Mouse (Mus musculus) ES-CJ7 (cell line): ENCODE measurements around the gene Slc35f2.

Experiments
- DNase-seq: peaks from one replicate; pipeline ENCODE4 v3.0.0; 2011; ENCODE audit warnings: low read depth, low spot score

Slc35f2 gene

DNA sequence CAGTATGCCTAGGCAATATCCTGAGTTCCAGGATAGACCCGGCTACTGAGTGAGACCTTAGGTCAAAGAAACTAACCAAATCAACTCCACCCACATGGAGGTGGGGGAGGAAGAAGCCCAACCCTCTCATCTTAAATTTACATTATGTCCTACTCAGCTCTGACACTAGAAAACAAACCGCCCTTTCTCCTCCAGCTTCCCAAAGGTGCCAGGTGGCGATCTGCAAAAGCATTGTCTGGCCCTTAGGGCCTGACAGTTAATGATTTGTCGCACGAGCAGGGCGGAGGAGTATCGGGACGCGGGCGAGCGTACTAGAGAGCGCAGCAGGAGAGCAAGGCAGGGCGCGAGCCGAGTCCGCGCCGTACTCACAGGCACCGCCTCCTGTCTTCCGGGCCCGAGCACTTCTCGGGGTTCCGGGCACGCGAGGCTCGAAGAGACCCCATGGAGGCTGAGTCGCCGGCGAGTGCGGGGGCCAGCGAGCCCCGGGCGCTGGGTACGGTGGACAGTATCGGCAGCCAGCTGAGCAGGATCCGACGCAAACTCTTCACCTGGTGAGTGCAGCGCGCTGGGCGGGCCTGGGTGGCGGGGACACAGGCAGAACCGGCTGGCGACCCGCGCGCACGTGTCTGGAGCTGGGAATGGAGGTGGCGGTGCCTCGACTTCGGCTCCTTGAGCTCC is at the start of gene Slc35f2:
Gene Slc35f2, plus strand, starts transcription at position 195 of the 678 bp plus-strand sequence.
- DNase-seq = peak; percentile 89

DNA sequence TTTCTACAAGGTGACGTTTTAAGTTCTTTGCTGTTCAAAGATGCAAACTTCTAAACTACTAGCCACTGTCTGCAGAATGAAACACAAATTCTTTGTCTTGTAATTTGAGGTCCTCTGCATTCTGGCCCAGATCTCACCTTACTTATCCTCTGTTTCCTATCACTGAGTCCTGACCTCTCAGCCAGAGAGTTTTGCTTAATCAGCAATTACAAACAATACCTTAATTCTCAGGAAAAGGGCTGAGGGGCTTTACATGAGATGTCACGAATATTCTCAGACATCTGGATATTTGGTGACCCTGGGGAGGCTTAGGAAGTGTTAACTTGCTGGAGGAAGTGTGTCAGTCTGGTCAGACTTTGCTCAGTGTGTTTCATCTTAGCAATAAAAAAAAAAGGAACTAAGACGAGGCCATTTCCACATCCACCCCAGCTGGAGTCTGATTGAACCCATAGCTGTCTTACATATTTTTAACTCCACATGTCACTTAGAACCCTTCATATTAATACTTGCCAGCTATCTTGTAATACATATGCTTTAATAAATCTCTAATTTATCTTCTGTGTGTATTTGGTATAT is 30.4 kb upstream of the Slc35f2 start:
- DNase-seq = no peak

DNA sequence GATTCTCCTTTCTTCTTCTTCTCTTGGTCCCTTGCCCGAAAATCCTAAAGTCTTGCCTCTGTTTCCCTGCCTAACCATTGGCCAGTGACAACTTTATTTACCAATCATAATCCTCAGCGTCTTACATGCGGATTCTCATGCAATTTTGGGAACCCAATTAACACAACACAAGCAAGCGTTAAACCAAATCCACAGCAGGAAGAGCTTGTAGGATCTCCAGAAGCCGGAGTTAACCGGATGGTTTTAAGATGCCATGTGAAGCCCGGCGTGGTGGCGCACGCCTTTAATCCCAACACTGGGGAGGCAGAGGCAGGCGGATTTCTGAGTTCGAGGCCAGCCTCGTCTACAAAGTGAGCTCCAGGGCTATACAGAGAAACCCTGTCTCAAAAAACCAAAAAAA is 20.9 kb upstream of the Slc35f2 start:
- DNase-seq = peak; percentile 51

DNA sequence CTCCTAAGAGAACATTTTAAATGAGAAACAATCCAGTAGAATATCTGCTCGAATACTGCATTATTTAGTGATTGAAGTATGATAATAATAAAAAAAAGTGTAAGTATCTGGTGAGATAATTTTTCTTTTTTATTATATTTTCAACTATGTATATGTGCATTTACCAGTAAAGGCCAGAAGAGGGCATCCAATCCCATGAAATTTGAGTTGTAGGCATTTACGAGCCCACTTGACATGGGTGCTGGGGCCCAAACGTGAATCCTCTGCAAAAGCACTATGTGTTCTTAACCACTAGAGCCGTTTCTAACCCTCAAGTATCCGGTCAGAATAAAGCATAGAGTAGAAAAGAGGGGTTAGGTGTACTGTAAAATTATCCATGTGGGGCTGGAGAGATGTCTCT is 20.4 kb upstream of the Slc35f2 start:
- DNase-seq = peak; percentile 64

DNA sequence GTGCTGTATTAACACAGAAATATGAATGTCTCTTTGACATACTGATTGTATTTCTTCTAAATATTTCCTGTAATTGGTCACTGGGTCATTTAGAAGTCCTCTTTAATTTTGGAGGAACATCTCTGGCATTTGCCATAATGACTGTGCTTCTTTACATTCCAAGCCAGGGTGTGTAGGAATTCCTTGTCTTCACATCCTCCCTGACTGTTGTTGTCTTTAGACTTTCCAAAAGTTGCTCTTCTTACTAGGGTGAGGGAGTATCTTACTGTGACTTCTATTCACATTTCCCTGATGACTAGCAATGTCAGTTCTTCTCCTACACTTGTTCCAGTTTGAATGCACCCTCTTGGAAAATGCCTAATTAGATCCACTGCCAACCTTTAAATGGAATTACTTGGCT is 16.5 kb upstream of the Slc35f2 start:
- peak; percentile 53 for DNase-seq

DNA sequence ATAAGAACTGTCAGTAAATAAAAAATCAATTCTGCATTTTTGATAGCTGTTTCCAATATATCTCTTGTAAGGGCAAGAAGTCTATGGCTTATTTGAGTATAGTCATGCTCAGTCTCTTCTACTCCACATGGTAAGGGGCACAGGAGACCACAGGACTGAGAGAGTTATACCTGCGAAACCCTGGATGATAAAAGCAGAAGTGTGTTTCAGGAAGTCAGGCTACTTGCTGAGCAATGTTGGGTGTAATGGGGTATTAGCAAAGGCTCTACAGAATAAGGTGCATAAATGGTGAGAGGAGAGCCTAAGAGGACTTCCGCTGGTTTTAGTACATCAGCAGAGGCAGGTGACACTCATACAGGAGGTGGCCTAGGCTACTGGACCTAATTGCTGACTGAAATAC is 13.2 kb upstream of the Slc35f2 start:
- no peak for DNase-seq

DNA sequence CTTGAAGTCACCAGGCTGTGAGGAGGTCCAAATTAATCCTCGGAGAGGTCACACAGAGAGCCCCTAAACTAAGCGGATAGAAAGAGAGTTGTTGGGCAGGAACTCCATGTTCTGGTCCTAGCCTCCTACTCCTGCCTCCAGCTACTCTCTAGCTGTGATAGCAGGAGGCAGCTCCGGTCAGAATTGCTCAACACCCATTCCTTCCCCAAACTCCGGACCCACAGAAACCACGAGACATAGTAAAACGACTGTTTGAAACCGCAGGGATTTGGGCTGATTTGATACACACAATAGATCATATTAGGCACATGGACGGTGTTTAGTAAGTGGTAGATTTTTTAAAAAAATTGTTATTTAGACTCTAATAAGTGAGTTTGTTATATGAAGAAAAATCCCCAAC is 6.6 kb upstream of the Slc35f2 start:
- no peak for DNase-seq

DNA sequence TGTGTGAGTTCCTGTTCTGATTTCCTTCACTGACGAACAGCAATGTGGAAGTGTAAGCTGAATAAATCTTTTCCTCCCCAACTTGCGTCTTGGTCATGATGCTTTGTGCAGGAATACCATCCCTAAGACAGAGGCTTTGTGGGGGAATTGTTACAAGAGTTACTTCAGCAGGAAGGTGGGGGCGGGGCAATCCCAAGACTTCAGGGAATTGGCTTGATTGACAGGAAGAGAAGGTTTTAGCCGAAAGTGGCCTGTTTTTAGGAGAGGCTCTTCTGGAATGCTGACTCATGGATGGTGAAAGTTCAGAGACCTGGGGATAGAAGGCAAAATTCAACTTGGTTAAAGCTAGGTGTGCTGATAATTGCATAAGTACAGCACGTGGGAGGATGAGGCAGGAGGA is 2.9 kb upstream of the Slc35f2 start:
- peak; percentile 62 for DNase-seq

DNA sequence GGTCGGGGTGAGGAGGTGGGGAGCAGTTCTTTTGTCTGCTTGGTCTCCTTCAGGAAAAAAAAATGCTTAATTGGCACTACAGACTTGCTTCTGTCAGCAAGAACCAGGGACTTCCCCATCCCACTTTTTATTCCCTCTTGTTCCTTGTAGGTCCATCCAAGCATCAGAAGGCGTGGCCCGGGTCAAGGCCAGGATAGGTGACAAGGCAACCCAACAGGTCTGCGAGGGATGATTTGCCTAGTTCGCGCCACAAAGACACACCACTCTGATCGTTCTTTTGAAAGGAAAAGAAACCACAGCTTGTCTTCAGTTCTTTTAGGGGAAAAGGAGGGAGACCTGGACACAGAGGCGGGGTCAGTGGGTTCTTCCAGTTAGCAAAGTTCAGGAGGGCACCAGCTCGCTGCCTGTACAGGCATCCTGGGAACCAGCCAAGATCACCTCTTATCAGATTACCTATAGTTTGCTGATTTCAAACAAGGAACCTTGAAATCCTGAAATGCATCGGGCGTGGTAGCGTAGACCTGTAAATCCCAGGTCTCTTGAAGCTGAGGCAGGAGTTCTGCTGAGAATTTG is 481 bp upstream of the Slc35f2 start:
- DNase-seq = peak; percentile 65

DNA sequence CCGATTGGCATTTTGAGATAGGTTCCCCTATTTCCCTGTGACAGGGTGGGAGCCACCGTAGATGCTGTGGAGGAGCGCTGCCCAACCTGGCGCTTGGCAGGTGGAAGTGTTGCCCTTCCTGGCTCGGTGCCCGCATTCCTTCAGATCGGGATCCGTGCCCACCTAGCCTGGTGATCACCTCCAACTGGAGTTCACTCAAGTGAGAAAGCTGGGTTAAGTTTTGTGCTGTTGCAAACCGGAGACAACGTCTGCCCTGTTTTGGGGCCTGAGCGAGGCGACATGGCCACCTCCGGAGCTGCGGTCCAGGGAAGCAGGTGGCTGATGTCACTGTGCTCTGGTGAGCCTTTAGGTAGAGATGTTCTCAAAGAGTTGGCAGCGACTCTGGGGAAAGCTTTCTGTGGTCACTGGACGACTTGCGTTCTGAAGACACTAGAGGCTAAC is 803 bp downstream of the Slc35f2 start:
- DNase-seq = no peak

DNA sequence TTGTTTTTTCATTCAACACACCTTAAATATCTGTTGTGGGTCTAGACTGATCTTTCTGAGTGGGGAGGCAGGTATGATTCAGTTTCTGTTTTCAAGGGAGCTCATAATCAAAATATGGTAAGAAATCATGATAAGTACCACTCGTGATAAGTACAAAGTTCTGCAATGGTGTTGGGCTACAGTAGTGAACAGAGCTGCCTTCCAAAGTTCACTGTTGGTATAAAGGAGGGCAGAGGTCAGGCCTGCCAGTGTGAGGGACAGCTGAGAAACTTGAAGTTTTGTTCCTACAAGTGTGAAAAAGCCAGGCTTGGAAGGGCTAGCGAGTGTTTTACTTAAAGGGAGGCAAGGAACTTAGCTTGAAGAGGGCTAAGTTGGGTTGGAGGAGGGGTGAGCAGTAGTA is 4.2 kb downstream of the Slc35f2 start:
- no peak for DNase-seq

DNA sequence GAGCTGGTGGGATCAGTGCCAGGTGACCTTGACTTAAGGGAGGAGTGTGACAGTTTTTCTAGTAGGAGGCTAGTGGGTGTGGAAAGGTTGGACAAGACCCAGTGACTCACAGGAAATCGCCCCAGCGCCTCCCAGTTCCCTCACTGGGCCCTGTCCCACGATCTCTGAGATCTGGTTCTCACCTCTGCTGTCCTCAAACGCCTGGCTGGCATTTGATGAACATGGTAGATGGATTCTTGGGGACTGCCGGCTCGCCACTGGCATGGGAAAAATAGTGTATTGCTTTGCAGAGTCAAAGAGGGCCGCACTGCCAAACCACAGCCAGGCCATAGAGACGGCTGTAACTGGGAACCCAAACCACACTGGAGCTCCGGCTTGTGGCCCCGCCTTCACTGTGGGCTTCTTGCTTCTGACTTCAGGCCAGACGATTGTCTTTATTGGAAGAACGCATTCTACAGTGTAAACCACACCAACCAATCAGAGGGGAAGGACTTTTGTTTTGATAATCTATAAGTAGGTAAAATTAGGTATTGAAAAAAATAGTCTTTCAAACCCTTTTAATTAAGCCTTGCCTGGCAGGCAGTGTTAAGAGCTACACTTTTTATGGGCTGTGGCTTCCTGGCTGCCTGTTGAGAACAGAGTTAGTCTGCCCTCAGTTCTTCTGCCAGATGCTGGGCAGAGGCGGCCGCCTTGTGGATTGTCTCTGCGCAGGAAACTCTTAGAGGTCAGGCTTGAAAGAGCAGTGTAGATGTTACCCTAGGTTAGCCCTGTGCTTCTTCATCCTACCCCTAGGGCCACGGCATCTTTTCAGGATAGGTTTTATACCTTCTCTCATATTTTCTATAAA is 15.4 kb downstream of the Slc35f2 start:
- peak; percentile 50 for DNase-seq

DNA sequence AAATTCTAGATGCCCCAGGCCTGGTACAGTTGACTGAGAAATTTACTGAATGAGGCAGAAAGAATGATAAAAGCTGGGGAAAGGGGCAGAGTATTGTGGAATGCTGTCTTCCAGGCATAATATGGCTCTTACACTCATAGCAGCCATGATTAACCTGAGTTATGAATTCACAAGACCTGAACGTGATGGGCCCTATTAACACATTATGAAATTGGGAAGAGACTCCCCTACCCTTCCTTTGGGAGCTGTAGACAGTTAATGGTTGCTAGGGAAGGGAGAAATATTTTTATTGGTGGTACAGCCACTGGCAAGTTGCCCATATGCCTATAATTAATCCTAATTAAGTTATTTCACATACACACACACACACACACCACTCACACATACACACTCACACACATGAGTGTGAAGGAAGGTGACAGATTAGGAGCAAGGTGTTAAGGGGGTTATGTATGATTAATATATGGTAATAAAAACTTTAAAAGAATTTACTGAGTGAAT is 22.5 kb downstream of the Slc35f2 start:
- DNase-seq = no peak

DNA sequence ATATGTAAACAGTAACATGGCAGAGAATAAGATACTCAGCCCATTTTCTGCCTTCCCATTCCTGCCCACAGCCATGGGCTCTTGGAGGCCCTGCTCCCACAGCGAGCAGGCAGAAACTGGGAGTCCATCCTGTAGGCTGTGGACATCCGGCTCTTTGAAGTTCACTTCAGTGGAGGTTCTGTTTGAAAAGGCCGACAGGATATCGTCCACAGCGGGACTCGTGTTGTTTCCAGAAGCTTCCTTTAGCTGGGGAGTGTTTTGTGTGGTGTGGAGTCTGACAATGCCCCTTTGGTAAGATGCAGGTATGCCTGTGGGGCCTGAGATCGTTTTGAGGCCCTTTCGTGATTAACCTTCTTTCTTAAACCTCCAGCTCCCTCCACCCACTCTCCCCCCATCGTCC is 23.2 kb downstream of the Slc35f2 start:
- DNase-seq = no peak

DNA sequence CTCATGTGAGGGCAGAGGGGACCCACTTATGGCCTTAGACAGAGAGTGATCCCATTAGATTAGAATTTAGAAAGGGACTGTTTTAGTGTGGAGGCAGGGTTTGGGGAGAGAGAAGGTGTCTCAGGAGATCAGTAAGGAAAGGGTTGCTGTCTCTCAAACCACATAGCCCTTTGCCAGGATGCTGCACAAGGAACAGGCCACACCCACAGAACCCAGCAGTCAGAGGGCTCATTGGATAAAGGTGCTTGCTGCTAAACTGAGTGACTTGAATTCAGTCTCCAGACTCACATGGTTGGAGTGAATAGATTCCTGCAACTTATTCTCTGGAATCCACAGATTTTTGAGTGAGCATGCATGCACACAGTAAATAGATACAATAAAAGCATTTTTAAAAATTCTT is 24.0 kb downstream of the Slc35f2 start:
- DNase-seq = peak; percentile 58

DNA sequence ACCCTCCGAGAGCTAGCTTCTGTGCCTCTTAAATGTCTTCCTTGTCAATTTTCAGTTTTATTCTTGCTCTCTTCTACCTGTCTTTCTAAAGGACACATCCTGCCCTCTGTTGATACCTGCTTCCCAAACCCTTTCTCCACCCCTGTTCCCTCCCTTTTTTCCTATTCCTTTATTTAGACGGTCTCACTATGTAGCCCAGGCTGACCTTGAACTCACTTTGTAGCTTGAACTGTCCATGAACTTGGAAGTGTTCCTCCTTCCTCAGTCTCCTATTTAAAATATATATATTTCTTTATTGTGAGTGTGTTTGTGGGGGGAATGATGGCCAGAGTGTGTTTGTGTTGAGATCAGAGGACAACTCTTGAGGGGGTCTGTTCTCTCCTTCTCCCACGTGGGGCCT is 25.0 kb downstream of the Slc35f2 start:
- peak; percentile 80 for DNase-seq

DNA sequence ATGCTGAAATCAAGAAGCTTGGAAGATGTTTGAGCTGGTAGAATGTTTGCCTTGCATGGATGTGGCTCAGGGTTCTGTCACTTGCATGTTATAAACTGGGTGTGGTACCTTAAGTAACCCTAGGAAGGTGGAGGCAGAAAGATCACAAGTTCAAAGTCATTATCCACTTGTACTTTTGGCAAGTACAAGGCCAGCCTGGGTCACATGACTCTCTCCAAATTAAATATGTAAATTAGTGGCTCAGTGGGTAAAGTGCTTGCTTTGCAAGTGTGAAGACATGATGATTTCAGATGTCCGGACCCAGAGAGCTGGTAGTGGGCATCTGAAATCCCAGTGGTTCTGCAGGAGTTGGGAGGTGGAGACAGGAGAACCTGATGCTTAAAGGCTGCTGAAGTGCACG is 25.8 kb downstream of the Slc35f2 start:
- peak; percentile 85 for DNase-seq

DNA sequence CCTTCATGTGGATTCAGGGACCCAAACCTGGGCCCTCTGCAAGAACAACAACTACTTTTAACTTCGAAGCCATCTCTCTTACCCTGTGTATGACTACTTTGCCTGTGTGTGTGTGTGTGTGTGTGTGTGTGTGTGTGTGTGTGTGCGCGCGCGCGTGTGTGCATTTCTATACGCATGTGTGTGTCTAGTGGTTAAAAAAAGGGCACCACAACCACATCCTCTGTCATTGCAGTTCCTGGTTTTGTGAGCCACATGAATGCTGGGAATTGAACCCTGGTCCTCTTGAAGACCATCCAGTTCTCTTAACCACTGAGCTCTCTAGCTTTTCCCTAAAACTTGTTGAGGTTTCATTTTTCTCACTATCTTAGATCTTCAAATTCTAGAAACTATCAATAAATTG is 31.6 kb downstream of the Slc35f2 start:
- DNase-seq = no peak

DNA sequence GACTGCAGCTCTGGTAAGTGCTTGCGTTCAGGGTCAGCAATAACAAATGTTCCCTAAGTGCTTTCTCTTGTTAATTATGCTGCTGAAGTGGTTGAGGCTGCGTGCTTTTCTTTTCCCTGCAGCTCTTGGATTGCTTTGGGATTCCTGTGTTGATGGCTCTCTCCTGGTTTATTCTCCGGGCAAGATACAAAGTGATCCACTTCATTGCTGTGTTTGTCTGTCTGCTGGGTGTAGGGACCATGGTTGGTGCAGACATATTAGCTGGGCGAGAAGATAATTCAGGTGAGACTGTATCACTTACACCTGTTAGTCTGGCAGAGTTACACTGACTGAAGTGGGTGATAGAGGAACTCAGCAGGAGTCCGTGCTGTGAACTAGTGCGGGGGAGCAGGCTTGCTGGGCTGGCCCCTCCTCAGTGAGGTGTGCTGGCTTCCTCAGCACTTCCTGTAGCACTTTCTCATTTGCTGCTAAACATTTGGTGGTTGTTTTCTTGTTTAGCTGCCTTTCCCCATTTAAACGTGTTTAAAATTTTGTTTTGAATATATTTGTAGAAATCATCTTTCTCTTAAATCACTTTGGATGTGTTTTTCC is 35.3 kb downstream of the Slc35f2 start:
- peak; percentile 92 for DNase-seq

DNA sequence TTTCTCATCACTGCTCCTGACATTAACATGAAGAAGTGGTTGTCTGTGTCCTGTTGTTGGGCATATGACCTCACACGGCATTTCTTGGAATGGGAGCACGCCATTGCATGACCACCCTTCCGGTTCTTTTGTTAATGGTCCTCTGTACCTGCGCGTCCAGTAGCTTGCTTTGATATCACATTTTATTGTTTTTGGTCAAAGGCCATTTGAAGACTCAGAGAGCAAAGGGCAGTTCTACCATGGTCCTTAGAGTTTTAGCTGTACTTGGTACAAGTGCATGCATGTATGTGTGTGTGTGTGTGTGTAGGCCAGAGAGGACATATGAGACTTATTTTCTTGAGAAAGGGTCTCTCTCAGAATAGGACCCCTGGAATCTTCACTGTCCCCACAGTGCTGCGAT is 42.1 kb downstream of the Slc35f2 start:
- no peak for DNase-seq

DNA sequence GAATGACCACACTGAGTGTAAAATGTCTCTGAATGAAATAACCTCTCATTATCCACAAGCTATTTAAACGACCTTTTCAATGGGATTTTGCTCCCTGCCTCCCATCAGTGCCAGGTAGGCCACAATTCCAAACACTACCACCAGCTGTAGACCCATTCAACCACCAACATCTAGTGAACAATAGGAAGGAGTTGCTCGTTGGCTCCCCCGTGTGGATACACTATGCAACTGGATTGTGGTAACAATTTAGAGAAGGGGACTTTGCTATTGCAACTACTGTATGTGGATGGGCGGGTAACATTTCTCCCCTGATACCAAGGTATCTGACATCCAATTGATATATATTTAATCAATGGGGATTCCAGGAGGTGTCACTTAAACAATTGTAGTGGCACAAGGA is 47.4 kb downstream of the Slc35f2 start:
- peak; percentile 79 for DNase-seq

DNA sequence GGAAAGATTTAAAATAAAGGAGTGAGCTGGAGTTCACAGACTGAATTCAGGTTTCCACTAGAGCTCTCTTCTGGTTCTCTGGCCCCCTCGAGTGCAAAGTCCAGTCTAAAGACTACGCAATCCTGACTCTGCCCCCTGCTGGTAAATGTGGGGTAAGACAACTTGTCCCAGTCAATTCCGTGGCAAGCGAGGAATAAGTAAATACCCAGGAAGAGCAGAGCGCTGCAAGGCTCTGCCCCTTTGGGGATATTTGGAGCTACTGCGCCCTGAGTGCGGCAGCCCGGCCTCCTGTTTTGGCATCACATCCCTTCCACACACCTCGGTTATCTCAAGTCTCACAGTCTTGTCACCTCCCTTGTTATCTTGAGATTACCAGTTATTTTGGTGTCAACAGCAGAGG is 54.0 kb downstream of the Slc35f2 start:
- peak; percentile 84 for DNase-seq
